Mouse (Mus musculus) right cerebral cortex, postnatal 14 days (tissue): ENCODE measurements around the gene Iqcg.
"Not testable (repeated sequence)": the region's sequence is repeated elsewhere in the genome, so short reads cannot be mapped to it uniquely, and the experiment has no call there.

ENCODE experiments used
- DNase-seq: peaks from one replicate; pipeline ENCODE4 v3.0.0; 2022

Iqcg gene

GRCm38 (mm10) chr16:33056095-33056785 lies at the start of gene Iqcg, which contains the start of gene Rpl35a:
Gene Iqcg, minus strand, starts transcription at chr16:33056218.
Gene Rpl35a, plus strand, starts transcription at chr16:33056453.
- DNase-seq = peak; percentile 89

- DNase-seq = no peak
Measured at GRCm38 (mm10) chr16:33085666-33086065, 29.6 kb upstream of the Iqcg start.

GRCm38 (mm10) chr16:33083996-33084395 lies 28.0 kb upstream of the Iqcg start:
- no peak for DNase-seq

GRCm38 (mm10) chr16:33082951-33083350 lies 26.9 kb upstream of the Iqcg start:
- DNase-seq = no peak

- no peak for DNase-seq
Measured at GRCm38 (mm10) chr16:33080063-33080462, 24.0 kb upstream of the Iqcg start.

- DNase-seq = no peak
Measured at GRCm38 (mm10) chr16:33077069-33077627, 21.1 kb upstream of the Iqcg start.

GRCm38 (mm10) chr16:33076078-33076477 lies 20.1 kb upstream of the Iqcg start:
- DNase-seq = no peak

GRCm38 (mm10) chr16:33074967-33075366 lies 18.9 kb upstream of the Iqcg start:
- no peak for DNase-seq

- DNase-seq = no peak
Measured at GRCm38 (mm10) chr16:33072871-33073557, 17.0 kb upstream of the Iqcg start.

GRCm38 (mm10) chr16:33070928-33071327 lies 14.9 kb upstream of the Iqcg start:
- DNase-seq = no peak

- no peak for DNase-seq
Measured at GRCm38 (mm10) chr16:33064636-33065035, 8.6 kb upstream of the Iqcg start.

- DNase-seq = no peak
Measured at GRCm38 (mm10) chr16:33063267-33063666, 7.2 kb upstream of the Iqcg start.

- DNase-seq = peak; percentile 55
Measured at GRCm38 (mm10) chr16:33062682-33063131, 6.7 kb upstream of the Iqcg start.

GRCm38 (mm10) chr16:33062024-33062681 lies 6.1 kb upstream of the Iqcg start, which contains the start of gene Lmln:
Gene Lmln, plus strand, starts transcription at chr16:33062521.
- DNase-seq = peak; percentile 88

- DNase-seq = no peak
Measured at GRCm38 (mm10) chr16:33061400-33061799, 5.4 kb upstream of the Iqcg start.

GRCm38 (mm10) chr16:33060926-33061325 lies 4.9 kb upstream of the Iqcg start:
- no peak for DNase-seq

- no peak for DNase-seq
Measured at GRCm38 (mm10) chr16:33059471-33059870, 3.5 kb upstream of the Iqcg start.

GRCm38 (mm10) chr16:33058656-33059055 lies 2.6 kb upstream of the Iqcg start:
- not testable (repeated sequence) for DNase-seq

- DNase-seq = no peak
Measured at GRCm38 (mm10) chr16:33058033-33058432, 2.0 kb upstream of the Iqcg start.

GRCm38 (mm10) chr16:33056786-33057185 lies 768 bp upstream of the Iqcg start:
- no peak for DNase-seq

- DNase-seq = no peak
Measured at GRCm38 (mm10) chr16:33055655-33056054, 363 bp downstream of the Iqcg start.

- DNase-seq = not testable (repeated sequence)
Measured at GRCm38 (mm10) chr16:33054927-33055326, 1.1 kb downstream of the Iqcg start.

- DNase-seq = no peak
Measured at GRCm38 (mm10) chr16:33053141-33053540, 2.9 kb downstream of the Iqcg start.
